Mouse (Mus musculus): ENCODE measurements around the gene Ppp1r14a. TPM values are rescaled to one million over a fixed set of nuclear protein-coding genes. Genes with fewer than 3 reads are reported as not detected.

Ppp1r14a gene
- polyA plus RNA-seq, 2 experiments = 9.6 to 13.8 TPM

DNA sequence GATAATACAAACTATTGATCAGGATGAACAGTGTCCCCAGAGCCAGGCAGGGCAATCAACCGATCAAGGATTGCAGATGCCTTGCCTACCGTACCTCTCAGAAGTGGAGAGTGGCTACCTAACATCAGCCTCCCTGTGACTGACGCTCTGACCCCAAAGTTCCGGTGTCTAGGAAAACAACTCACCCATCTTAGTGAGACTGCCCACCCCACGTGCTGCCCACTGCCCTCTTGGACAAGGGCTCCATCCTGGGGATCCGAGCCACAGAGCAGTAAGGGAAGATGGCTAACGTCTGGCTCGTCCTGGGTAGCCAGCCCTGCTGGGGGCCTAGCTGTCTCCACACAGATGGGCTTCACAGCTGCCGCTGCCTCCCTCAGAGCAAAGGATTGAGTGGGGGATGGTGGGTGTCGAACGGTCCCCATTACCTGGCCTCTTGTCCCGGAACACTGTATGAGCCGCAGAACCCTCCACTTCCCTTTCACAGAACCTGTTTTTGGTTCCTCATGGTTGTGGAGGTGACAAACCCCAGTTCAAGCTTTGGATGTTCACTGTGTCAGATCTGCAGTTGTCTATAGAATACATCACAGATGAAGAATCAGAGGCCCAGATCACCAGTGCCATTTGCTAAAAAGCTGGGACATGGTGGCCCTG, 5.1 kb downstream of the Ppp1r14a start:
- no peak overlapping the region for H3K4me2 ChIP-seq (replicated peaks; ENCODE audit: low read depth, low read length, severe bottlenecking)
- no peak overlapping the region for H3K4me3 ChIP-seq (replicated peaks; ENCODE audit: low read length)
- TF ChIP-seq POLR2A (IDR thresholded peaks at IDR 0.05; ENCODE audit: borderline replicate concordance, extremely low read depth, insufficient read depth, insufficient read length) = no peak
- no peak overlapping the region for H3K27ac ChIP-seq (replicated peaks; ENCODE audit: low read depth, low read length)
- no peaks in the 10 kb centered on the region for H3K9me3 ChIP-seq (ENCODE audit: control insufficient read depth, low read length)
- WGBS = 72% methylated on average over 13 of the region's 13 CpGs
- H3K4me1 ChIP-seq (ENCODE audit: control insufficient read depth, insufficient read depth, low read length) = peaks cover 32% of the 10 kb centered on the region
- no peaks in the 10 kb centered on the region for H3K27me3 ChIP-seq (ENCODE audit: control insufficient read depth, insufficient read depth, low read length)
- no peak for DNase-seq (ENCODE audit: low spot score)
- no peak for ATAC-seq (ENCODE audit: low FRiP score, low read depth)
- no peak overlapping the region for H3K9ac ChIP-seq (ENCODE audit: low read depth, low read length, severe bottlenecking)
- no peaks in the 10 kb centered on the region for H3K36me3 ChIP-seq (ENCODE audit: control insufficient read depth, insufficient read depth, low read length)

- Histone ChIP-seq H3K9me3 (ENCODE audit: control insufficient read depth, low read length) (no peaks in the 10 kb centered on the region), H3K4me3 (replicated peaks; ENCODE audit: low read length) (no peak overlapping the region), H3K27ac (replicated peaks; ENCODE audit: low read depth, low read length) (no peak overlapping the region), H3K9ac (ENCODE audit: low read depth, low read length, severe bottlenecking) (no peak overlapping the region), H3K27me3 (ENCODE audit: control insufficient read depth, insufficient read depth, low read length) (no peaks in the 10 kb centered on the region), H3K36me3 (ENCODE audit: control insufficient read depth, insufficient read depth, low read length) (no peaks in the 10 kb centered on the region), H3K4me2 (replicated peaks; ENCODE audit: low read depth, low read length, severe bottlenecking) (no peak overlapping the region), H3K4me1 (ENCODE audit: control insufficient read depth, insufficient read depth, low read length) (peaks cover 24% of the 10 kb centered on the region)
- 80% methylated on average over 24 of the region's 24 CpGs for WGBS
- ATAC-seq (ENCODE audit: low FRiP score, low read depth) (no peak), DNase-seq (ENCODE audit: low spot score) (no peak)
- TF ChIP-seq POLR2A (IDR thresholded peaks at IDR 0.05; ENCODE audit: borderline replicate concordance, extremely low read depth, insufficient read depth, insufficient read length) = no peak
These were observed 6.9 kb downstream of the Ppp1r14a start for GRCm38 (mm10) chr7:29295861-29296647.

- Histone ChIP-seq H3K4me2 (replicated peaks; ENCODE audit: low read depth, low read length, severe bottlenecking) (peak overlapping the region; percentile 29; the same call in 1 of the 2 replicates), H3K27me3 (ENCODE audit: control insufficient read depth, insufficient read depth, low read length) (no peaks in the 10 kb centered on the region), H3K9ac (ENCODE audit: low read depth, low read length, severe bottlenecking) (no peak overlapping the region), H3K9me3 (ENCODE audit: control insufficient read depth, low read length) (no peaks in the 10 kb centered on the region), H3K36me3 (ENCODE audit: control insufficient read depth, insufficient read depth, low read length) (no peaks in the 10 kb centered on the region), H3K4me3 (replicated peaks; ENCODE audit: low read length) (no peak overlapping the region), H3K27ac (replicated peaks; ENCODE audit: low read depth, low read length) (no peak overlapping the region), H3K4me1 (ENCODE audit: control insufficient read depth, insufficient read depth, low read length) (peaks cover 15% of the 10 kb centered on the region)
- TF ChIP-seq POLR2A (IDR thresholded peaks at IDR 0.05; ENCODE audit: borderline replicate concordance, extremely low read depth, insufficient read depth, insufficient read length) = no peak
- 10% methylated on average over 10 of the region's 10 CpGs for WGBS
- no peak for ATAC-seq (ENCODE audit: low FRiP score, low read depth)
- peak; percentile 82 for DNase-seq (ENCODE audit: low spot score)
These were observed 7.9 kb downstream of the Ppp1r14a start for GRCm38 (mm10) chr7:29296998-29297397.

DNA sequence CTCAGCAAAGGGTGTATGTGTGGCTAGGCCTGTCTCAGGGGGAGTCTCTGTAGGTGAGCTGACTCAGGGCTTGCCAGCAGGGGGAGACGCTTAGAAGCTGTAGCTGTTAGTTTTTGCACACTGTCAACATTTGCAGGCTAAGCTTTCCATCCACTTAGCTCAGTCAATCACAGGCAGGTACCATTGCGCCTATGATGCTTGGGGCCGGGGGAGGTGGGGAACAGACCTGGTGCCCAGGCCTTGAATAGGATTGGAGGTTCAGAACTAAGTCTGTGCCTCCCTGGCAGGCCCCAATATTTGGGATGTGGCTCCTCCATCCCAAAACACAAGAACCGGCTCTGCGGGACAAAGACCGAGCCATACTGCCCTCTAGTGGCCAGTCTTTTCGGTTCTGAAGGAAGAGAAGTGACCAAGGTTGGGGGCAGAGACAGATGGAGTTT, 12.0 kb downstream of the Ppp1r14a start:
- Histone ChIP-seq H3K4me2 (replicated peaks; ENCODE audit: low read depth, low read length, severe bottlenecking) (peak overlapping the region; percentile 35; the same call in 1 of the 2 replicates), H3K27me3 (ENCODE audit: control insufficient read depth, insufficient read depth, low read length) (peaks cover 7% of the 10 kb centered on the region; the same call in 1 of the 2 replicates), H3K27ac (replicated peaks; ENCODE audit: low read depth, low read length) (no peak overlapping the region), H3K36me3 (ENCODE audit: control insufficient read depth, insufficient read depth, low read length) (no peaks in the 10 kb centered on the region), H3K4me1 (ENCODE audit: control insufficient read depth, insufficient read depth, low read length) (peaks cover 18% of the 10 kb centered on the region; the same call in 1 of the 2 replicates), H3K4me3 (replicated peaks; ENCODE audit: low read length) (no peak overlapping the region), H3K9me3 (ENCODE audit: control insufficient read depth, low read length) (no peaks in the 10 kb centered on the region), H3K9ac (ENCODE audit: low read depth, low read length, severe bottlenecking) (no peak overlapping the region)
- peak; percentile 85 for DNase-seq (ENCODE audit: low spot score)
- 0 out of 2 replicates have a peak, but pooled peaks have one; percentile 10 for ATAC-seq (ENCODE audit: low FRiP score, low read depth)
- no peak for TF ChIP-seq POLR2A (IDR thresholded peaks at IDR 0.05; ENCODE audit: borderline replicate concordance, extremely low read depth, insufficient read depth, insufficient read length)
- 2% methylated on average over 7 of the region's 7 CpGs for WGBS

DNA sequence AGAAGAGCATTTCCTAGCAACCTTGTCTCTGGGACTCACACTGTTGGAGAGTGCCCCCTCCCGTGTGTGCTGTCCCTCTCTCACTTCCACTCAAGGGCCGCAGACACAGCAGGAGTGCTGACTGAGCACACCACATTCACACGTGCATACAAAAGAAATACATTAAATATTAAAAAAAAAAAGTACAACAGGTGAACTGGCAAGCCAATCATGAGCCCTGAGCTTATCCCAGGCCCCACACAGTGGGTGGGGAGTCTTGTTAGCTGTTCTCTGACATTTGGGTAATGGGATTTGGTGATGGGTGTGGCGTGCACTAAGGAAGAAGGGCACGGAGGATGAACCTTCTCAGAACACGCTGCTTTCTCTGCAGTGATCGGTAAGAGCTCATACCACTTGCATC, 13.5 kb downstream of the Ppp1r14a start:
- no peak for TF ChIP-seq POLR2A (IDR thresholded peaks at IDR 0.05; ENCODE audit: borderline replicate concordance, extremely low read depth, insufficient read depth, insufficient read length)
- DNase-seq (ENCODE audit: low spot score) (no peak), ATAC-seq (ENCODE audit: low FRiP score, low read depth) (no peak)
- Histone ChIP-seq H3K9me3 (ENCODE audit: control insufficient read depth, low read length) (no peaks in the 10 kb centered on the region), H3K36me3 (ENCODE audit: control insufficient read depth, insufficient read depth, low read length) (no peaks in the 10 kb centered on the region), H3K4me1 (ENCODE audit: control insufficient read depth, insufficient read depth, low read length) (peaks cover 23% of the 10 kb centered on the region), H3K4me2 (replicated peaks; ENCODE audit: low read depth, low read length, severe bottlenecking) (no peak overlapping the region), H3K27me3 (ENCODE audit: control insufficient read depth, insufficient read depth, low read length) (peaks cover 7% of the 10 kb centered on the region; the same call in 1 of the 2 replicates), H3K4me3 (replicated peaks; ENCODE audit: low read length) (no peak overlapping the region), H3K27ac (replicated peaks; ENCODE audit: low read depth, low read length) (no peak overlapping the region), H3K9ac (ENCODE audit: low read depth, low read length, severe bottlenecking) (no peak overlapping the region)
- WGBS = 71% methylated on average over 7 of the region's 7 CpGs
